Mouse (Mus musculus): Measurements from ENCODE around the gene Vmn2r3. TPM values are rescaled to one million over a fixed set of nuclear protein-coding genes. Genes with fewer than 3 reads are reported as not detected.
"Not testable (repeated sequence)": the region's sequence is repeated elsewhere in the genome, so short reads cannot be mapped to it uniquely, and the experiment has no call there.

The Vmn2r3 gene
- polyA plus RNA-seq (2015; fragmentation: Nextera tagmentation; extraction: Ambion mirVana): not detected in 2 replicates

DNA sequence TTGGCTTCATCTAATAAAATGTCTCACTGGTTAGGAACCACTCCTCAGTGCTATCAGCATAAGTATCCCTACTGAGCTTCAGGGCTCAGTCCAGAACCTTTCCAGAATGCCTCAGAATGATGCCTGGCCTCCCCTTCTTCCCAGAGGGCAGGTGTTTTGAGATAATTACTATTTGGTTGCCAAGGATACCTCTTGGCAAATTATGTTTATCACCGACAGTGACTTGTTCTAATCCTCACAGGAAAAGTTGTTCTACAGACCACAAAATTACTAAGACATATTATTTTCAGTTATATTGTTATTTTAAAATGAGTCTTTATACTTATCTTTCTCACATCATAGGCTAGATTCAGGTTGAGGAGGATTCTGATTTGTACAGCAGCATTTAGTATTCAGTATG lies at the start of gene Vmn2r3:
Gene Vmn2r3 (minus strand): TSS at position 101 of the 400 bp plus-strand sequence.
- Histone ChIP-seq H3K9me3 (replicated peaks) (no peaks in the 10 kb centered on the region), H3K36me3 (no peaks in the 10 kb centered on the region), H3K4me1 (replicated peaks) (no peaks in the 10 kb centered on the region), H3K9ac (no peak within 1 kb of the TSS), H3K27ac (no peak within 1 kb of the TSS), H3K27me3 (no peaks in the 10 kb centered on the region), H3K4me2 (no peak within 1 kb of the TSS), H3K4me3 (replicated peaks) (no peak within 1 kb of the TSS)
- DNase-seq: no peak
- WGBS (ENCODE audit: insufficient replicate concordance): 65% methylated on average over 1 of the region's 1 CpGs
- ATAC-seq (ENCODE audit: low read depth): no peak

- no peak for DNase-seq
- Histone ChIP-seq H3K9ac (no peak overlapping the region), H3K9me3 (replicated peaks) (no peaks in the 10 kb centered on the region), H3K4me1 (replicated peaks) (no peaks in the 10 kb centered on the region), H3K4me3 (replicated peaks) (no peak overlapping the region), H3K4me2 (no peak overlapping the region), H3K27me3 (no peaks in the 10 kb centered on the region), H3K27ac (no peak overlapping the region), H3K36me3 (no peaks in the 10 kb centered on the region)
- WGBS (ENCODE audit: insufficient replicate concordance): 36% methylated on average over 1 of the region's 1 CpGs
- ATAC-seq (ENCODE audit: low read depth): no peak
These were observed 43.0 kb upstream of the Vmn2r3 start for GRCm38 (mm10) chr3:64332548-64332947.

DNA sequence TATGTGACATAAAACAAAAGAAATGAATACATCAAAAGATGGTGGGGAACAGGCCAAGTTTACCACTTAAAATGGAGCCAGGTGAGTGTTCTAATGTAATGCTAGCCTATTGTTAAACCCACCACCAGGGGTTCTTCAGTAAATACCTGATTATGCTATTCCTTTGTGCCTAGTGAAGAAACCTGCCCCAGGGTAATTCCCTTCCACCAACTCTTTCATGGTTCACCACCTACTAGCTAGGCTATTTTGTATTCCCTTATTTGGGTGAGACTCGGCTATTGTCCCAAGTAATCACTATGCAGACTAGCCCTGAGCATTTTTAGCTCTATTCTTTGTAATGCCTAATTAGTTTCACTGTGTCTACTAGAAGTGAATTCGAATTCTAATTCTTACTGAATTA lies 32.3 kb upstream of the Vmn2r3 start:
- no peaks in the 10 kb centered on the region for H3K36me3 ChIP-seq
- H3K27me3 ChIP-seq: no peaks in the 10 kb centered on the region
- no peaks in the 10 kb centered on the region for H3K9me3 ChIP-seq (replicated peaks)
- WGBS (ENCODE audit: insufficient replicate concordance): 41% methylated on average over 2 of the region's 2 CpGs
- H3K27ac ChIP-seq: no peak overlapping the region
- H3K9ac ChIP-seq: no peak overlapping the region
- DNase-seq: no peak
- ATAC-seq (ENCODE audit: low read depth): no peak
- no peak overlapping the region for H3K4me2 ChIP-seq
- no peak overlapping the region for H3K4me3 ChIP-seq (replicated peaks)
- H3K4me1 ChIP-seq (replicated peaks): no peaks in the 10 kb centered on the region

GRCm38 (mm10) chr3:64306799-64307198 lies 17.3 kb upstream of the Vmn2r3 start:
- H3K9ac ChIP-seq: no peak overlapping the region
- no peak overlapping the region for H3K27ac ChIP-seq
- DNase-seq (no peak), ATAC-seq (ENCODE audit: low read depth) (no peak)
- H3K9me3 ChIP-seq (replicated peaks): no peaks in the 10 kb centered on the region
- H3K36me3 ChIP-seq: no peaks in the 10 kb centered on the region
- no peak overlapping the region for H3K4me2 ChIP-seq
- H3K27me3 ChIP-seq: no peaks in the 10 kb centered on the region
- no peak overlapping the region for H3K4me3 ChIP-seq (replicated peaks)
- H3K4me1 ChIP-seq (replicated peaks): no peaks in the 10 kb centered on the region

- no peak overlapping the region for H3K4me2 ChIP-seq
- no peak overlapping the region for H3K4me3 ChIP-seq (replicated peaks)
- DNase-seq (no peak), ATAC-seq (ENCODE audit: low read depth) (no peak)
- no peaks in the 10 kb centered on the region for H3K4me1 ChIP-seq (replicated peaks)
- H3K36me3 ChIP-seq: no peaks in the 10 kb centered on the region
- H3K9ac ChIP-seq: no peak overlapping the region
- whole genome bisulfite sequencing (ENCODE audit: insufficient replicate concordance): 29% methylated on average over 1 of the region's 1 CpGs
- no peak overlapping the region for H3K27ac ChIP-seq
- no peaks in the 10 kb centered on the region for H3K27me3 ChIP-seq
- H3K9me3 ChIP-seq (replicated peaks): no peaks in the 10 kb centered on the region
These were observed 23.8 kb downstream of the Vmn2r3 start for GRCm38 (mm10) chr3:64265762-64266112.

DNA sequence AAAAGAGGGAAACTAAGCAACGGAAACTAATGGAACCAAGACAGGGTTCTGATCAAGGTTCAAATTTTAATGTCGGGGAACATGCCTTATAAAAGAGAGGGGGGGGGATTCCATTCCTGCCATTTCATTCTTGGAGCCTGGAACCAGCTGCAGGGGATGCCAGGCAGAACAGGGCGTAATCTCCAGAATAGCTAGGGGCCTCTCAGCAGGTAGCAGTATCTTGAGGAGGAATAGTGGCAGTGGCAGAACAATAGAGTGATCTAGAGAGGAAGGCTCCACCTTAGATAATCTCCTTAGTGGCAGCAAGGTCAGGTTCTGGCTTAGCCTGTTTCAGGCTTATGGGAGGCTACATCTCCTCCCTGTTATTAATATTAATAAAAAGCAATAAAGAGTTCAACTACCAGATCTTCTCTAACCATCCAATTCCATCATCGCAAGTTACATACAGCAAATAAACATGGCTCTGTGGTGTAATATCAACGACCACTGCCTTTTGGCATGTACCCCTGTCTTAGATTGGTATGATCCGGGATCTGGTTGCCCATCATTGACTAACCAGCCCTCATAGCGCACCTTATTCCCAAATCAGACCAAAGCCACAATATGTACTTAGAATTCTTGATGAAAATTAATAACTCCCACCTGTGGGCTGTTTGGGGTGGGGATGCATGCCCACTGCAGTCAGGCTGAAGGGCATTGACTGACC lies 24.3 kb downstream of the Vmn2r3 start:
- not testable (repeated sequence) for H3K9ac ChIP-seq; H3K4me2 ChIP-seq; H3K27ac ChIP-seq; H3K27me3 ChIP-seq; H3K36me3 ChIP-seq; H3K4me1 ChIP-seq (replicated peaks); ATAC-seq (ENCODE audit: low read depth); H3K4me3 ChIP-seq (replicated peaks); DNase-seq; H3K9me3 ChIP-seq (replicated peaks)
- WGBS (ENCODE audit: insufficient replicate concordance): 46% methylated on average over 7 of the region's 7 CpGs

GRCm38 (mm10) chr3:64259582-64259981 lies 29.9 kb downstream of the Vmn2r3 start:
- ATAC-seq (ENCODE audit: low read depth): no peak
- WGBS (ENCODE audit: insufficient replicate concordance): 25% methylated on average over 3 of the region's 3 CpGs
- Histone ChIP-seq H3K4me3 (replicated peaks) (no peak overlapping the region), H3K4me1 (replicated peaks) (no peaks in the 10 kb centered on the region), H3K27me3 (no peaks in the 10 kb centered on the region), H3K4me2 (no peak overlapping the region), H3K9ac (no peak overlapping the region), H3K9me3 (replicated peaks) (no peaks in the 10 kb centered on the region), H3K36me3 (no peaks in the 10 kb centered on the region), H3K27ac (no peak overlapping the region)
- DNase-seq: no peak

DNA sequence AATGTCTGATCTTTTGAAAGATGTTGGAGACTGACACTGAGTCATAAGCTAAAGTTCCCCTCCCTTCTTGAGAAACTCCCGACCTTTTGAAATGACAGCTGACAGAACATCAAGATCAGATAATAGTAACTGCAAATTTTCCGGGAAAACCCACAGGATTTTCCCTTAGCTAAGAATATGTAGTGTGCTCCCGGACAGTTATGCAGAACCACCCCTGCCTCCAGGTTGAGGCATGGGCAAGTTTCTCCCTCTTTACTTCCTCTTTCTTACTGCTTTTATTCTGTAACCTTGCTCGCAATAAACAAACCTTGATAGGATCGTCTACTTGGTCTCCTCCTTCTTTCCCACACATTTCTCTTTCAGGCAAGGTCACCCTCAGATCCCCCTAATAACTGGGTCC lies 37.9 kb downstream of the Vmn2r3 start:
- no peaks in the 10 kb centered on the region for H3K36me3 ChIP-seq
- H3K4me3 ChIP-seq (replicated peaks): no peak overlapping the region
- no peak overlapping the region for H3K4me2 ChIP-seq
- H3K9ac ChIP-seq: no peak overlapping the region
- ATAC-seq (ENCODE audit: low read depth): no peak
- no peak overlapping the region for H3K27ac ChIP-seq
- no peaks in the 10 kb centered on the region for H3K27me3 ChIP-seq
- 58% methylated on average over 5 of the region's 5 CpGs for WGBS (ENCODE audit: insufficient replicate concordance)
- H3K4me1 ChIP-seq (replicated peaks): no peaks in the 10 kb centered on the region
- DNase-seq: no peak
- H3K9me3 ChIP-seq (replicated peaks): no peaks in the 10 kb centered on the region; the same call in 1 of the 2 replicates

DNA sequence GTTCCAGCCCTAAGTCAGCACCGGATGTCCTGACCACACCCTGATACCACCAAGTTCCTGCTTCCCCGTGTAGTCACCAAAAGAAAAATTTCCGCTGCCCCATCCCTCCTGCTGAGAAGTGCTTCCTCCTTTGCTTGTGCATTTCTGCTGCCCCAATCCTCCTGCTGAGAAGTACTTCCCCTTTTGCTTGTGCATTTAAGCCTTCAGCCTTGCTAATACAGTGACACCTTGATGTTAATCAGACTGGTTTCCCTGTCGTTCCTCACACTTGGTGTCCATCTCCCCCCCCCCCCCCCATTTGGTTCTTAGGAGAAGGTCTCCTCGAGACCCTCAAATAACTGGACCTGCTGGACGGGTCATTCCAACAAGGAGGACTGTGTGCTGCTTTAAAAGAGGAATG lies 39.0 kb downstream of the Vmn2r3 start:
- H3K4me2 ChIP-seq; H3K4me3 ChIP-seq (replicated peaks); DNase-seq; H3K36me3 ChIP-seq; ATAC-seq (ENCODE audit: low read depth); H3K9me3 ChIP-seq (replicated peaks); H3K27ac ChIP-seq; H3K9ac ChIP-seq; H3K27me3 ChIP-seq; H3K4me1 ChIP-seq (replicated peaks): not testable (repeated sequence)
- 56% methylated on average over 6 of the region's 6 CpGs for WGBS (ENCODE audit: insufficient replicate concordance)

DNA sequence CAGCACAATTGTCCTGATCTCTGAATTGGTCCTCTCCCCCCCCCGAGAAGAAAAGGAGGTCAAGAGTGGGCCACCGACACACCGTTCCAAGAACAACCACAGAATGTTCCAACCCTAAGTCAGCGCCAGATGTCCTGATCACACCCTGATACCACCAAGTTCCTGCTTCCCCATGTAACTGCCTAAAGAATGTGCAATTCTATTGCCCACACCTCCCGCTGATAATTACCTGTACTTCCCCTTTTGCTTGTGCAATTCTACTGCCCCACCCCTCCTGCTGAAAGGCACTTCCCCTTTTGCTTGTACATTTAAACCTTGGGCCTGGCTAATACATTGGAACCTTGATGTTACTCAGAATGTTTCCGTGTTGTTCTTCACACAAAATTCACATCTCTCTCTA lies 54.0 kb downstream of the Vmn2r3 start:
- H3K36me3 ChIP-seq; H3K27ac ChIP-seq; H3K27me3 ChIP-seq; H3K4me3 ChIP-seq (replicated peaks); H3K9me3 ChIP-seq (replicated peaks); ATAC-seq (ENCODE audit: low read depth); H3K9ac ChIP-seq; H3K4me1 ChIP-seq (replicated peaks); H3K4me2 ChIP-seq; DNase-seq: not testable (repeated sequence)
- 29% methylated on average over 6 of the region's 6 CpGs for WGBS (ENCODE audit: insufficient replicate concordance)

DNA sequence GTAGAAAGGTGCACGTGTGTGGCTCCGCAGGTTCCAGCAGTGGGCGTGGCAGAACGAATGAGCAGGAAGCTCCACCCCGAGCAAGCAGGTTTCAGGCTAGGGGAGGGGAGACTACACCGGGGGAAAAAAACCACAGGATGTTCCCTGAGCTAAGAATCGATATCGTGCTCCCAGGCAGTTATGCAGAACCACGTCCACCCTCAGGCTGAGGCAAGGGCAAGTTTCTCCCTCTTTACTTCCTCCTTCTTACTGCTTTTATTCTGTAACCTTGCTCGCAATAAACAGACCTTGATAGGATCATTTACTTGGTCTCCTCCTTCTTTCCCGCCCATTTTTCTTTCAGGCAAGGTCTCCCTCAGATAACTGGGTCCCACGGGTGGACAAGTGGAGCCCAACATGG lies 55.9 kb downstream of the Vmn2r3 start:
- WGBS (ENCODE audit: insufficient replicate concordance): 59% methylated on average over 9 of the region's 12 CpGs
- H3K9ac ChIP-seq; H3K4me3 ChIP-seq (replicated peaks); H3K27me3 ChIP-seq; H3K27ac ChIP-seq; H3K9me3 ChIP-seq (replicated peaks); DNase-seq; H3K4me1 ChIP-seq (replicated peaks); ATAC-seq (ENCODE audit: low read depth); H3K36me3 ChIP-seq; H3K4me2 ChIP-seq: not testable (repeated sequence)

DNA sequence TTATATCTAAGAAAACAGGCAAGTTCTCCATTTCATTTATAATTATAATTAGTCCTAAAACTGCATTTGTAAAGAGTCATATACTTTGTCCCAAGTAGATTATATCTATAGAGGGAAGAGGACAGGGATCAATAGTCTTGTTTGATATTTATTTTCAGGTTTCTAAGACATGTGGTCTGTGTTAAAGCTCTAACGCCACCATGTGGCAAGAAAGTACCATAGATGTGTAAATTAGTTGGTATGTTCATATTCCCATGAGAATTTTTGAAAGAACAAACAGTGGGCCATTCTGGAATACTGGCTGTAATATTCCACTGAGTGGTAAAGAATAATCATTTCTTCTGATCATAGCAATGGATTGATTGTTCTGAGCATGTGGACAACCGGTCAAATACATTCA lies 62.3 kb downstream of the Vmn2r3 start:
- 56% methylated on average over 2 of the region's 2 CpGs for WGBS (ENCODE audit: insufficient replicate concordance)
- DNase-seq (no peak), ATAC-seq (ENCODE audit: low read depth) (no peak)
- H3K9me3 ChIP-seq (replicated peaks): no peaks in the 10 kb centered on the region
- no peak overlapping the region for H3K4me2 ChIP-seq
- H3K36me3 ChIP-seq: no peaks in the 10 kb centered on the region
- no peak overlapping the region for H3K4me3 ChIP-seq (replicated peaks)
- H3K27ac ChIP-seq: no peak overlapping the region
- H3K9ac ChIP-seq: no peak overlapping the region
- H3K27me3 ChIP-seq: no peaks in the 10 kb centered on the region
- no peaks in the 10 kb centered on the region for H3K4me1 ChIP-seq (replicated peaks)

All from liver, embryonic 13.5 days (tissue).